Mouse (Mus musculus) inflammation-experienced regulatory T-cells, adult 6 months (primary cell): ENCODE results near the gene Filip1l. TPM values are rescaled to one million over a fixed set of nuclear protein-coding genes. Genes with fewer than 3 reads are reported as not detected.

Experiments
- ATAC-seq: one replicate; pipeline ENCODE4 v1.8.0; 2017
- polyA plus RNA-seq, 3 experiments: library from polyadenylated mRNA; unstranded; fragments of 100-300 nt; shearing (Covaris generic); gene quantifications; one replicate each; pipeline ENCODE4 v1.2.1; 2017

Gene Filip1l
- polyA plus RNA-seq, 3 experiments from 2014 or later = 7.9 to 20.4 (median 17.6) TPM

DNA sequence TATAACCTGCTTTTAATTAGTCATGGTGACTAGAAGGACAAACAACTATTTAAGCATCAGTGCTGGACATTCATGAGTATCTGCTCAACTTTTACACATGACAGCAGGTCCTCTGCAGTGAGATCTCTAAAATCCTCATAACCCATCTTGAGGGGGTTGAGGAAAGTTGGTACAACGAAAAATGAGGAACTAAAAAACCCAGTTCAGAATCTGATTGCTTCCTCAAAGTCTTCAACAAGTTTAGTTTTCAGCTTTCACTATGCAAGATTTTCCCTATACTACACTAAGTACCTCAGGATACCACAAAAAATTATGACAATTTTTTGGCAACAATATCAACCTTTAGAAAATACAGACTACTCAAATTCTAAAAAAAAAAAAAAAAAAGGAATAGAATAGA lies 181.5 kb downstream of the Filip1l start:
- no peak for ATAC-seq

GRCm38 (mm10) chr16:57534811-57535210 lies 181.9 kb downstream of the Filip1l start:
- ATAC-seq = peak; percentile 28

GRCm38 (mm10) chr16:57536511-57536910 lies 183.6 kb downstream of the Filip1l start:
- no peak for ATAC-seq

DNA sequence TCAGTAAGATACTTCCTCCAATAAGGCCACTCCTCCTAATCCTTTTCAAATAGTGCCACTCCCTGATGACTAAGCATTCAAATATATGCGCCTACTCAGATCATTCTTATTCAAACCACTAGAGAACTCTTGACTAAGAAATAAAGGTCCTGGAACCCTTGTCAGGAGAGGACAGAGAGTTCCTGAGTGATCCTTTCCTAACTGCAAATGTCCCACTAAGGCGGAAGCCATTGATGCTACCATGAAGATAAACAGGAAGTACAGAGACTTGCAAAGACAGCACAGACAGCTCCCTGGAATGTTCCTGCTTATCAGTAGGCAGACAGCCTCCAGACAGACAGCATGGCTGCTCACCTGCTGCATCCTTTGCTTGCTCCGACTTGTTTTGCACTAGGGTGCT lies 190.3 kb downstream of the Filip1l start:
- ATAC-seq = no peak

- ATAC-seq = no peak
Observed at GRCm38 (mm10) chr16:57544441-57544840, 191.5 kb downstream of the Filip1l start.

DNA sequence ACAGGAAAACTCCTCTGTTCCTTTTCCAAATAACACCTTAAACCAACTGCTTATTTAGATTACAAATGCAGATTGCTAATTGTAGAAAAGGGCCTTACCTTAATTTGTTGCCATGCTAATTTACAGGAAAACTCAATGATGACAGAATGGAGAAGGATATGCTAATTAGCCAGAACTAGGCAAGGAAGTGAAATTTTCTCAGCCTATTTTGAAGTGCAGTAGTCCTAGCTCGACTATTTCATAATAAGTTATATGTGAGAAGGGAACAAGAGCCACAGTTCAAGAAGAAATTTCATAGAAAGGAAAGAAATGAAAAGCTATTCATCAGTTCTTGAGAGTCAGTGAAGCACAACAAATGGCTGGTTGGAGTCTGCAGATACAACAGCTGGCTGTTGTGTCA lies 193.5 kb downstream of the Filip1l start:
- ATAC-seq = no peak

GRCm38 (mm10) chr16:57548608-57549007 lies 195.7 kb downstream of the Filip1l start:
- no peak for ATAC-seq

- peak; percentile 90 for ATAC-seq
Observed at GRCm38 (mm10) chr16:57549061-57550037, 196.5 kb downstream of the Filip1l start.

GRCm38 (mm10) chr16:57550088-57550487 lies 197.2 kb downstream of the Filip1l start:
- no peak for ATAC-seq

- ATAC-seq = no peak
Observed at GRCm38 (mm10) chr16:57550817-57551216, 197.9 kb downstream of the Filip1l start.

DNA sequence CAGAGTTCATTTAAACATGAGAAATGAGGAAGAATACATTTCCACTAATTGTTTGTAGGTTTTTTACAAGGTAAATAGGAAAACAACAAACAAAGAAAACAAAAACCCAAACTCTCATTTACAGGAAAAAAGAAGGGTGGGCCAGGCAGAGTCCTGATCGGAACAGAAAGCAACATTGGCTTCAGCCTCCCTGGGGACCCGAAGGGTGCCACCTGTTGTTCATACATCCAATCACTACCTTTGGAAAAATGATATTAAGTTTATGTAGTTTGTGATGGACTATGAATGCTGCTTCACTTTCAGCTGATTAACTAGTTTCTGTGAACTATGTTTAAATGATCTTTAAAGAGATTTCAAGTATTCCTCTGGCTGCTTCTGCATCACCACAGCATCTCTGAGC lies 198.7 kb downstream of the Filip1l start:
- no peak for ATAC-seq

DNA sequence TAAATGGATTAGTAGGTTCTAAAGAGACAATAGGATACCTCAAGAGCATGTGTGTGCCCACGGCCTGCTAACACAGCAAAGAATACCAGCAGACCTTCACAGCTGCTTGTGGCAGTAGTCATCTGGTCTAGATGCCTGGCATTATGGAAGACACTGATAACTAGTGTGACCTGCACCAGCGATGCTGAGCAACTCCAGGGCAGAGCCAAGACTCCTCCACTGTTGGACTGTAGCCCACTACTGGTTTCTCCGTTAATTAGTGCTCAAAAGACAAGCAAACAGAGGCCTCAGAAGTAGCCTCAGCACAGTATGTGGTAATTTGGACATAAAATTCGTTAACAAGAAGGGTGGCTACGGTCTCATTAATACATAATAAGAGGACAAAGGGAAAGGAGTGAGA lies 199.8 kb downstream of the Filip1l start:
- ATAC-seq = no peak

DNA sequence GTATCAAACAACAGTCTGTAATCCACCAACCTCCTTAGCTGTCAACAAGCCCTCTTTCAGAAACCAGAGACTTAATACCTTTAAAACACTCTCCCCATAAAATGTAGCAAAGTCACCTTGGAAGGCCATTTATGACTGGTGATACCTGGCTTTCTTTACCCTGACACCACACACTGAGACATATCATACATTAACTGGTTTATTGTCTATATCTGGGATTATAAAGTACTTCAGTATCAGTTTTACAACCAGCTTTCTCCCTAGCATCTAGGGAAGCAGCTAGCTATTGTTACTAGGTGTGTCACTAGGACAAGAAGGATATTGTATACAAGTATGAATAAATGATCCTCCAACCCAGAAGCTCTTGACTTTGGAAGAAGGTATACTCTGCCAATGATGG lies 200.3 kb downstream of the Filip1l start:
- ATAC-seq = no peak

DNA sequence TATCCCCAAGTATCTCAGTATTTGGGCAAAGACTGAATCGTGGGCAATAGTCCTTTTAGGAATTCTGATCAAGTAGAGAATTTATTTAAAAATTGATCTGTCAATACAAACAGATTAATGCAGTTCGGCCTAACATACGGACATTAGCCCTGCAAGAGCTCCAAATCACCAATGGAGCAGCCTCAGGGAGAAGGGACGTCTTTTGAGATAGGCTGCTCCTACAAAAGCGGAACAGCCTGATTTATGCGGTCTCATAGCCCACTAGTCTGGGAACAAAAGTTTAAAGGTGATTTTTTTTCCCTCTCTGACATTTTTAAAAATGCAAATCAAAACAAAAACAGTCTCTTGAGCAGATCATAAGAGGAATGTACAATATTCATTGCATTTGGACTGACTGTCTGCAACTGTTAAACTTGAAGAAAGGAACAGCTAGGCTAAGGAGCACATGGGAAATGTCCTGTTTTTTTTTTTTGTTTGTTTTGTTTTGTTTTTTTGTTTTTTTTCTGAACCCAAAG lies 202.1 kb downstream of the Filip1l start:
- ATAC-seq = no peak

DNA sequence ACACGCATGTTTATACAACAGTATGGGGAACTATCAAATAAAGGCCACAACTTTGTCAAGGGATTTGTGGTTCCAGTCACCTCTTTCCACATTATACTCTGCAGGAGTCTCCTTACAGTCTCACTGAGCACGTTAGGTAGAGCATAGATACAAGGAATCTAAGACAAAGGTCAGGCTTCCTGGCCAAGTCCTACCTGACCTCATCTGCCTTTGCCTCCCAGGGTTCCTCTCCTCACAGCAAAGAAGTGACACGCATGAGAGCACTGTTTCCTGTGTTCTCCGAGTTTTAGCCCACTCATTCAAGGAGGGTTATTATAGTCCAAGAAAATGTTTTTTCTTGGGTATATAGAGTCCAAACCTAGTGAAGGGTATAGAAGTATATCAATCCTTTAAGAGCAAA lies 202.8 kb downstream of the Filip1l start:
- ATAC-seq = peak; percentile 26

DNA sequence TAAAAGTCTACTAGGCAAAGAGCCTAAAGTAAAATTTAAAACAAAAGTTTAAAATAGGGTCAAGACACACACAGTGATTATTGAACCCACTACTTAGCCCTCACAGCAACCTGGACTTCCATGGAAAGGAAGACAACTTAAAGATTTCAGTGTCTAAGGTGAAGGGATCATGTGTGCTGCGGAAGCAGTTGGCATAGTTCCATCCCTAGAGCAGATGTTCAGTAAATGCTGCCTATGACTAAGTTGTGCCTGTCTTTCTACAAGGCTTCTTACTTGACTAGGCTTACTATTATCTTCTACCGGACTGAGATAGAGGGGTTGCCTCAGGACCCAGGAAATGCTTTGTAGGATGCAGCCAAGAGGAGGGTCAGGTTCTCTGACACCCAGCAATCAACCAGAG lies 203.4 kb downstream of the Filip1l start:
- ATAC-seq = peak; percentile 14

DNA sequence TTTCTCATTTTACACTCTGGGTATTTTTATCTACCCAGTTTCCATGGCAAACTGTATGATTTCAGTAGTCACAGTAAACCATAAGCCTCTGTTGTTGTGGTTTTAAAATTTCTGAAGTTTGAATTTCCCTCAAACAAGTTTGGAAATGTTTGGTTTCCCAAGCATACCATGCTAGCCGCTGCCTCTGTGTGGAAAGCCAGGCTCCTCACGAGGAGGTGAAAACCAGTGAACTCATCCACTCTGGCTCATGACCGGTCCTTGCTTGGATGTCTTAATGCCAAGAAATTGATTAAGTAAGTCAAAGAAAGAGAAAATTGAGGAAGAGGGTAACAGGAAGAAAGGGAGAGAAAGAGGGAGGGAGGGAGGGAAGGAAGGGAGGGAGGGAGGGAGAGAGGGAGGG lies 205.4 kb downstream of the Filip1l start:
- no peak for ATAC-seq

- ATAC-seq = no peak
Observed at GRCm38 (mm10) chr16:57560185-57560584, 207.3 kb downstream of the Filip1l start.

- no peak for ATAC-seq
Observed at GRCm38 (mm10) chr16:57563453-57563852, 210.6 kb downstream of the Filip1l start.

- no peak for ATAC-seq
Observed at GRCm38 (mm10) chr16:57564807-57565206, 211.9 kb downstream of the Filip1l start.

DNA sequence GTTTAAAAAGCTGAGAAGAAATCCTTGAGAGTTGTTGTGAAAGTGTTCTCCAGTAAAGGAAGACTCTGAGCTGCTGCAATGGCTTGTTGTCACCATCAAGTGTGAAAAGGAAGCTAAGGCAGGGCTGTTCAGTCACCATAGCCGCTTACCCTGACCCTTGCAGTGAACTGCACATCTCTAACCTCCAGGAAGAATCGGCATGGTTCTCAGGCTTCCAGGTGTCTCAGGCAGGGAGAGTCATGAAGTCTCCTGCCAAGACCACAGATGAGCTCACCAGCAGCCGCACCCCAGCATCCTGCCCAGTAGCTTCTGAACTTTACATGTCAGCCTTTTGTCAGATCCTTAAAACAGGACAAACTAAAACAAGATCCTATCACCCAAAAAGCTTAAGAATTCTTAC lies 213.3 kb downstream of the Filip1l start:
- peak; percentile 46 for ATAC-seq

DNA sequence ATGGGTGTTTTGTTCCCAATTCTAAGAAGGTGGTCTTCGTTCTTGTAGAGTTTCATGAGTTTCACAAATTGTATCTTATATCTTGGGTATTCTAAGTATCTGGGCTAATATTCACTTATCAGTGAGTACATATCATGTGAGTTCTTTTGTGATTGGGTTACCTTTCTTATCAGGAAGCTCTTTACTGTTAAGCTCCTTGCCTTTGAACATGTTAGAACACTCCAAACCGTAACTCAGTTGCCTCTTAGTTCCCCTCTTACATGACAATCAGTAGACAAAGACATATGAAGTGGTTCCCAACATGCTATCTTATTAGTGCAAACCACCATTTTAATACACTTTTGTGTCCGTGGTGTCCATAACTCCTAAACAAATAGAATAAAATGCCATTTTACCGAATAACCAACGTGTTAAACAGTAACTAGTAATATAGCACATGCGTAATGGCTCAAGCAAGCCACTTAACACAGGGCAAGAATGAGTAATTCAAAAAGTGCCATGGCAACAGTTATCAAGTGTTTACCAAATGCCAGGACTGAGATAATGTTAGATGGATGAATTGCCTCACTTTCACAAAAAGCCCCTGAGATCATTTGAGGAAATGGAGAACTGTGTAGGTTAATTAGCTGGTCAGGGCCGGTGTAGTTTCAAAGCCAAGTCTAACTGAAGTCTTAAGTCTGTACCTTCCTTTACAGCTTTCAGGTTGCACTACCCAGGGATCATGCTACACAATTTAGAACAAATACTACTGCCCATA lies 215.9 kb downstream of the Filip1l start:
- peak; percentile 25 for ATAC-seq

GRCm38 (mm10) chr16:57570789-57571311 lies 218.0 kb downstream of the Filip1l start:
- ATAC-seq = no peak
